Mouse (Mus musculus) layer of hippocampus, postnatal 36 days (tissue): ENCODE data around the gene Kif6. TPM values are rescaled to one million over a fixed set of nuclear protein-coding genes. Genes with fewer than 3 reads are reported as not detected.

Experiments
- DNase-seq, 2 experiments: peaks; one replicate each; pipeline ENCODE4 v3.0.0; 2022
- total RNA-seq, 2 experiments: library from RNA; stranded (reverse); gene quantifications; 2 replicates each; pipeline ENCODE4 v1.2.3; 2021

Kif6 gene
- total RNA-seq, 2 experiments from 2014 or later, result 4.7 to 5.0 TPM

DNA sequence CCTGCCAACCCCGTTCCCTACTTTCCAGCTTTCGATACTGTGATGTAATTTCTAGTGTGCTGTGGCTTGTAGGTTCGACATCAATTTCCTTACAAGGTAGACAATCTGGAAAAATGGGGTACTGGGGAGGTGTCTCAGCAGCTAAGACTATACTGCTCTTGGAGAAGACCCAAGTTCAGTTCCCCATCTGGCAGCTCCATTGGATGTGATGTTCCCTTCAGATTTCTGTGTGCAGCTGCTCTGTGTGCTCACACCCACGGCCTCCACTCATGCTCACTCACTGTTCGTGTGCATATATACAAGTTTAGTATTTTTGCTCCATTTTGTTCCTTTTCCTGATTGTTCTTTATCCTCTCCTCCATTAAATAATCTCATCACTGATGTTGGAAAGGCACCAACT lies 51.8 kb downstream of the Kif6 start:
- DNase-seq, result peak; percentile 22 to 29

DNA sequence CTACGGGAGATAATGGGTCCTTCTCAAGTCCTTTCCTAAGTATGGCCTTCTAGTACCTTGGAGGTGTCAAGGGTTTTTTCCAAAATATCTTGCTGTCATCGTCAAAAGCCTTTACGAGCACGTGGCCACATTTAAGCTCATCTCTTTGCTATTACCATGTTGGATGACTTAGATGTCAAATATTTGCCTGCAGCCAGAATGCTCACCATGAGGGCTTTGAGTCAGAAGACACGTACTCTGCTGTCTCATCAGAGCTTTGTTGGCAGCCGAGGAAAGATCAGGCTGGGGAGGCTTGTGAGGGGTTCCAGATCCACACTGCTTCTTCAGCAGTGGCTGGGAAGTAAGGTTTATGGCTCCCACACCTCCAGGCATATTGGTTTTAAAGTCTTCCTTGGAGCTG lies 53.4 kb downstream of the Kif6 start:
- no peak for DNase-seq

DNA sequence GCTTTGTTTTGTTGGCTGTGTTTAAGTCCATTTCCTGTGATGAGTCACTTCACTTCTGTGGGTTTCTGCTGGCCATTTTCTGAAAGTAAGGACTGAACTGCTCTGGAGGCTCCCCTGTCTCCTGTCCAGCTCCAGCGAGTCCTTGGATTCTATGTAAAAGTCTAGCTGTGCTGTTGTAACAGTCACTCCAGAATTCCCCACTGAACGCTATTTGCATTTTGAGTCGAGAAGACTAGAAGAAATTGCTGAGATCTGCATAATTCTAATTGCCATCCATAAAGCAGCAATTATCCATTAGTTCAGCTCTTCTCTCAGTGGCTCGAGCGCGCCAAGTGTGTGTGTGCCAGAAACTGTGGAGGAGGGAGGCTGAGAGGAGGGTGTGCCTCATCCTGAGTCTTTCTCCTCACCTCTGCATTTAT lies 57.0 kb downstream of the Kif6 start:
- DNase-seq, result no peak

DNA sequence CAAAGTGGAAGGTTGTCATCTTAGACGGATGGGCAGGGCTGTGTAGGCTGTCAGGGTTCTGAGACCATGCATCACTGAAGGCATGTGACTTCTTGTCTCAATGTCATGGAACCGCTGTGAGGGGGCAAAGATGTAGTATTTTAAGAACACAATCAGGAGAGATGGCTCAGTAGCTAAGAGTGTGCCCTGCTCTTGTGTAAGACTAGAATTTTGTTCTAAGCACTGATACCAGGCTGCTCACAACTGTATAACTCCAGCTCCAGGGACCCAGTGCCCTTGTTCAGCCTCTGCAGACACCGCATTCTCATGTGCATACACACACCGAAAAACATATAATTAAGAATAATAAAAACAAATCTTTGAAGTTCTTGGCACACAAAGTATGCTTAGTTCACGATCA lies 57.5 kb downstream of the Kif6 start:
- DNase-seq, result no peak

DNA sequence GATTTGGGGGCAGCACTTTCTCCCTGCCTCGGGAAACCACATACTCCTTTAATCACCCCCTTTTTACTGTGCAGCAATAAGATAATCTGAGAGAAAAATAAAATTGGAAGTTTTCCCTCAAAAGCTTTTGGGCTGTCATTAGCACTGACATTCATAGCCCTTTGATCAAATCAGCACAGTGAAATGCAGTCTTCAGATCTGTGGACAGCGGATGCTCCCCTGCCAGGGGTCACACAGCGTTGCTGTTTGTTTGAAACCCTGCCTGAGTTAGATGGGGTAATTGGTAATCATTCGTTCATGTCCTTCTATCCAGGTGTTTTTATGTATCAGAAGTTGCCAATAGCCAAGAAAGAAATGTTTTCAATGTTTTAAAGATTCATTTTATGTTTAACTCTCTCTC lies 60.7 kb downstream of the Kif6 start:
- no peak for DNase-seq

DNA sequence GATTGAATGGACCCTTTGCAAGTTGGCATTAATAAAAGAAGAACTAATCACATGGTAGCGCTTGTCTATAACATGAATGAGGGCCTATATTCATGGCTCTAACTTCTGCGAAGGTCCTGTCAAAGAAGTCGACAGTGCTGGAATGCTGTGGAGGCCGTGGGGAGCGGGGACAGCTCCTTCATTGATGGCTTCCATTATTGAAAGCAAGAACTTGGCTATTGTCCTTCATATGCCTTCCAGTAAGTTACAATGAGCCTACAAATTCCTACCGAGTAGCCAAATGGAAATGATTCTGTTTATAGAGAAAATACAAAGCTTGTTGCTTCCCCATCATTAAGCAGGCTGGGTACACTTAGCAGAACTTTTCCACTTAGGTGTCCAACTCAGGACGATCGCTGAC lies 66.5 kb downstream of the Kif6 start:
- no peak for DNase-seq

DNA sequence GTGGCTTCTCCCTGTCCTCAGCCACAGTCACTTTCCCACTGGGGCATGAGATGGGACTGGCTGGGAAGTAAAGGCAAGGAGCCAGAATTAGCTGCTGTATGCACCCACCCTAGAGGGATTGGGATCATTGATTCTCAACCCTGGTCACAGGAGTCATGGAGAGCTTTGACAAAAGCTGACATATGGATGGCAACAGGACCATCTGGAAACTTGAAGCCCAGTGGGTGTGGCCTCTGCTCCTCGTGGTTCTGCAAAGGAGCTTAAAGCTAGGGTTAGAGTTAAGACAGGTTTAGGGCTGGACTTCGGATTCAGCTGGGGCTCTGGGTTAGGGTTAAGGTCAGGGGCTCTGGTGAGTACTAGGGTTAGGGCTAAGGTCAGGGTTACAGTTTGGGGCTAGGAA lies 69.2 kb downstream of the Kif6 start:
- no peak for DNase-seq

DNA sequence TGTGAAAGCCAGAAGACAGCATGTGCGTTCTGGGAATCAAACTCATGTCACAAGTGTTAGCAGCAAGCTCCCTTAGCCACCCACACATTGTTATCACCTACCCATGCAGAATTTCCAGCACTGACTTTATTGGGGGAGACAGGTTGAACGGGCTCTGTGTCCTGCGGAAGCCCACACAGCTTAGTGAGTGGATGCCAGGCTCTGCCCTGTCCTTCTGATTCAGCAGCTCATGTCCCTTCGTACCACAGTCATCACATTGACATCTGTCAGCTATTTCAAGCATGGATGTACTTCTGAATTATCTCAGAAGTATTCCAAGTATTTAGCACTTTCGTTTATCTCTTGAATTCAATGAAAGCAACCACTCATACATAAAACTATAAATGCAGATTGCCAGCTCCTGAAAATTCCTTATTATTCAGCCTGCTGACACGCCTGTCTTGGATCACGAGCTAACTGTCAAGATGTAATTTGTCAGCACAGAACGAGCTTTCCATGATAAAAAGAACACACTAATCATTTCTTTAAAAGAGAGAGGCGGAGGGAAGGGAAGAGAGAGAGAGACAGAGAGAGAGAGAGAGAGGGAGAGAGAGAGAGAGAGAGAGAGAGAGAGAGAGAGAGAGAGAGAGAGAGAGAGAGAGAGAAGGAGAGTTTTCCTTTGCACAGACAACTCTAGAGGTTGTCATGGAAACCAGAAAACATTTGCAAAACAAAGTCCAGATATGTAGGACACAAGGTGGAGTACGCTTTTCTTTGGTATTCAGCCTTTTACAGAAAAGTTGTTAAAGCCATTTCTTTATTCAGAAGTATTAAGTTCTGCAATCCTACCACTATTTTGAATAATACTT lies 75.9 kb downstream of the Kif6 start:
- no peak for DNase-seq

DNA sequence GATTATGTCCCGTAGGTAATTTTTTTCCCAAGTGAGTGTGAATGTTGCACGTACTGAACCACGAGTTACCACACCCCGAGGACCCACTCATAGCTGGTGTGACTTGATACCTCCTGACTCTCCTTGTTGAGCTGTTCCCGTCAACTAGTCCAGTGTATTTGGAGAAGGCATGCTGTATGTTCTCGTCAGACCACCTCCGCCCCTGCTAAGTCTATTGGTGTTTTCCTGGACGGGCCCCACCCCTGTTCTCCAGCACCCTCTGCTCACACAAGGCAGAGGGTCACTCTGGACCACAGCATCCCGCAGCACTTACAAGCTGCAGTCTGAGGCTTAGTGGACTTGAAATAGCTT lies 76.5 kb downstream of the Kif6 start:
- no peak for DNase-seq

DNA sequence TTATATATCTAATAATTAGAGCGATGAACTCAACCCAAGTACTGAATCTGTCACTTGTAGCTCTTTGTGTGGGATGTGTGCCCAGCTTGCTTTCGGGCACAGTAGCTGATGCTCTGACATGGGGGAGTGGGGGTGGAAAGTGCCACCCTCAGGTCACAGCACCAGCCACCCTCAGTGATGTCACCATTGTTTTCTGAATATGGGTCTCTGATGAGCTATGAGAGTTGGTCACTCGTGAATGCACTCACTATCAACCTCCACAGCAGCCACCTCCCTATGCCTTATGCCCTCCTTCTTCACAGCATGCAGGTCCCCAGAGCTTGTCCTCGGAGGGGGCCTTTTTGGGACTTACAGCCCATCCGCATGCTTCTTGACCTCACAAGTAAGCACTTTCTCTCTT lies 78.3 kb downstream of the Kif6 start:
- no peak for DNase-seq

DNA sequence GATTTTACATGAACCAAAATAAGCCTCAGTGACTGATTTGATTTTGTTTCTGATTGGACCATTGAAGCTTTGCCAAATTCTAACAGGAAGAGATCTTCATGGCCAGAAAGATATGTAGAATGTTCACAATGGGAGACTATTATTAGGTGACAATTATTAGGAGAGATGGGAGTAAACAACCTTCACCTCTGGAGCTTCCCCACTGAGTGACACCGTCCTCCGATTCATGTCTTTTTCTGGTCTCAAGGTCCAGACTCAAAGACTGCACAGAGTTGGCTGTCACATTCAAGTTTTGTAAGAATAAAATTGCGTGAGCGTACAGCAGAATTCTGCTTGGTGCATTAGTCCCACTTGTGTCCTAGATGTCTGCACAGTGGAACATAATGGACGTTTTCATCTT lies 82.3 kb downstream of the Kif6 start:
- no peak for DNase-seq

DNA sequence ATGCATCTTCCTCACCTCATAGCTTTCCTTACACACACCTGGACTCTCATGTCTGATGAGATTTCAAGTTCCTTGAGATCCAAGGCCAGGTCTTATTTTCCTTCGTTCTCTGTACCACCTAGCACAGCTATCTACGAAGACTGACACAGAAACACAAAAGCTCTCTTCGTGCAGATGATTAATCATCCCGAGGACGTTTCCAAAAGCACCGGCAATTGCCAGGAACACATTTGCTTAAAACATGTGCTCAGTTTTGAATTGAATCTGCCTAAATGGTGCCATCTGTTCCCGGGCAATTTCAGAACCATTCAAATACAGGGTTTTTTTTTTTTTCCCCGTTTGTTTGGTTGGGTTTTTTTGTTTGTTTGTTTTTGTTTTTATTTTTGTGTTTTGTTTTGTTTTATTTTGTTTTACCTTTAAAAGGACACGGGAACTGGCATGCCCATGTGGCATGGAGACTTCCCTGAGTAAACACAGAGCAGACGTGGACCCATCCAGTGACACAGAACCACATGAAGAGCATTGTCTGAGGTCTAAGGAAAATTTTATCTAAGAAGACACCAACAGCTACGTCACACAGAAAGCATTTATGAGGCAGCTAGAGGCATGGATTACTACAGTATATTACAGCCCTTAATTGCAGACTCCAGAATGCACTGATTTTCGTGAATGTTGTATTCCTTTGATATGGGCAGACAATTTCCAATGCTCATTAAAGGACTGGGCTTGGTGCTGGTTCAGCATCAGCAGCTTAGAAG lies 88.7 kb downstream of the Kif6 start:
- peak; percentile 45 to 48 for DNase-seq

DNA sequence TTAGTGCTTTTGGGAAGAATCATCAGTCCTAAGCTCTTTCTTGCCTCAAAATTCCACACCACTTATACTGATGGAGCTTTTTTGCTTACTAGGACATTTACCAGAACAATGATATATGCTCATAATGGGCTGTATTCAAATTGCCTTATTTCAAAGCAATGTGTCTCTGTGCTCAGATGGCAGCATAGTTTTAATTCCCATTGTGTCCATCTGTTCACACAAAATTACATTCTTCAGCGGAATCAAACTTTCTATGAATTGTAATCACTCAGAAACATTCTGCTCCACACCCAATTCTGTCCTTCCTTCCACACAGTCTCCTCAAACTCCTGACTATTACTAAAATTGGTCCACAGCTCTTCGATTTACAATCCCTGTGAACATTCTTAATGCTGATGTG lies 94.3 kb downstream of the Kif6 start:
- no peak for DNase-seq

DNA sequence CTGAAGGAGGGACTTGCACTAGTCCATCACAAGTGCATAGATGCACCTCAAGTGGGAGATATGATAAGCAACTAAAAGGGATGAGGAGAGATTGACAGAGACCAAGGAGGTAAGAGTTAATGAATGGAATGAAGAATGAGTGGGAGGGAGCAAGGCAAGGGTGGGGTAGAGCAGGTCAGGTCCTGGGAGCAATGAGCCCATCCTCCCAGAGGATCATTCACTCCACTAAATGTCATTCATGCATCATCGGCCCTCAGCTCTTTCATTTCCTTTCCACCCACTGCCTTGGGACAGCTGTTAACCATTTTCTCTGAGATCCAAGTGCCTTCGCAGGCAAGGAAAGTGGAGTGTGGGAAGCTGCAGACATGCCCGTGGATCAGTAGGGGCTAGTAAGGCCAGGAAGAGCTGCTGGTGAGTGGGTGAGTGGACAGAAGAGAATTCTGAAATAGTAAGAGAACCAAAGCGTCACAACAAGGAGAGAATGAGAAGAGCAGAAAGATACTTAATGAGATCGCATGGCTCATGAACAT lies 95.2 kb downstream of the Kif6 start:
- DNase-seq, result no peak

DNA sequence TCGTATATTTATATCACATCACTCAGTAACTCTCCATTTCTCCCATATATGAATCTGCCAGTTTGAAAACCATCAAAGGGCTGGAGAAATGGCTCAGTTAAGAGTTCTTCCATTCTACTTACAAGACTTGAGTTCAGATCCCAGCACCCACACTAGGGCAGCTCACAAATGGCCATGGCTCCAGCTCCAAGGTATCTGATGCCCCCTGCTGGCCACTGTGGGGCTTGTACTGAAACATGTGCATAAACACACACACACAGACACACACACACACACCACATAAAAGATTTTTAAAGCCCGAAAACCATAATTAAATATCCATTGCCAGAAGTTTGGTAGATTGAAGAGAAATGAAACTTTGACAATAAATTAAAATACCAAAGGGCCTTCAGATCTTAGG lies 111.3 kb downstream of the Kif6 start:
- DNase-seq, result no peak

DNA sequence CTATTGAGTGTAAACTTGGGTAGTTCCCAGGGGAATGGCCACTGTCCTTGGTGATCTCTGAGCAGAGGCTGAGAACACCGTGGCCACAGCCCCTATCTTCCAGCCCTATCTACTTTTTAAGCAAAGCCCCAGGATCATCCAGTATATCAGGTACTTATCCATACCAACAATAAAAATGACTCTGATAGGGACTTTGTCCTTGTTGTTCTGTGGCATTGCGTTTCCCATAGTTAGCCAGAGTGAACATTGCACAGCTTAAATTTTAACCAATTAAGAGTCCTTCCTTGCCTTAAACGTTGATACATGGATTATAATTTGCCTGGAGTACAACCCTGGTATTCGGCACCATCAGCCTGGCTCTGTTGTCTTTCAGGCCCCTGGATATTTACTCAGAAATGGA lies 112.0 kb downstream of the Kif6 start:
- no peak for DNase-seq

DNA sequence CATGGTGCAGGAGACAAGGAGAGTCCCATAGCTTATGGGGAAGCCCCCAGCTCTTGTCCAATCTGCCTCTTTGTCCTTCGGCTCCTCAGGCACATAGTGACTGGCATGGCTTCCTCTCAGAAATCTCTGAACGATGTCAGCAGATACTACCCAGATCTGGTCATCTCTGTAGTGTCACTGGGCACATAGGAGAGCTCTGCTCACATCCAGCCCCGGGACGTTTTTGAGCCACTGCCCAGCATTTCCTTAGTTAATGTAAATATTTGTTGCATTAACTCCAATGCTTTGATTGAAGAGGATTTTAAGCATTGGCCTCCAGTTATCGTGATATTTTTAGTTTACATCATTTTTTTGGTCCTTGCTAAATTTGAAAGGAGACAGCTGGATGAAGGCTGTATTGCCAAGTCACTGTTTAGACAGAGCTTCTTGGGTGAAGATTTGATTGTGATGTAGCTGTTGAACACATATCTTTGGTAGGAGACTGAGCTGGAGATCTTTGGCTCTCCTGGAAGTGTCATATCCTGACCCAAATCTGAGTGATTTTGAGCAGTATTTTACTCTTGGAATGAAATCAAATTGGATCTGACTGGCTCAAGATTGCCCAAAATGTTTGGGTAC lies 112.6 kb downstream of the Kif6 start:
- DNase-seq, result no peak

DNA sequence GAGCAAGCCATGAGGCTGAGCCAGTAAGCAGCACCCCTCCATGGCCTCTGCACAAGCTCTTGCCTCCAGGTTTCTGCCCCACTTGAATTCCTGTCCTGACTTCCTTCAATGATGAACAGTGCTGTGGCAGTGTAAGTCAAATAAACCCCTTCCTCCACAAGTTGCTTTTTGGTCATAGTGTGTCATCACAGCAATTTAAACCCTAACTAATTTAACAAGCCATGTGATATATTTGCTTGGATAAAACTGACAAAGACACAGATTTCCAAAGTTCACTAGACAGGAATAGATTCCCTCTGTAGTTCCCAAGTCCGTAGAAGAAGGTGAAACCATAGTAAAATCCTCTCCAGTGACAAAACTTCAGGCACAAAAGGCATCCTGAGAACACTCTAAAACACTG lies 114.9 kb downstream of the Kif6 start:
- no peak for DNase-seq

DNA sequence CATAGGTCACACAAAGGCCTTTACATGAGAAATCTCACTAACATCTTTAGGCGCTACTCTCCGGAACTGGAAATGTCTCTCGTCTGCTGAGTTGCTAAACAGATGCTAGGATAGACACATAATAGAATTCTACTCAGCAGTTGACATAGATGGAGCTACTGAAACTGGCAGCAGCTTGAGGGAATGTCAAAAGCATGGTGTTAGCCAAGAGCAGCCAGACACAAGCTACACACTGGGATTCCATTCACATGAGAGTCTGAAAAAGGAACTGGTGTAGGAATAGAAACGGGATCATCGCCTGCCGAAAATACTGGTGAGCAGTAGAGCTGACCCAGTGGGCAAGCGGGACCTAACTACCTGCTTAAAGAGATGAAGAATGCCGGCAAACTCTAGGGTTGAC lies 117.8 kb downstream of the Kif6 start:
- peak; percentile 12 to 36 for DNase-seq

DNA sequence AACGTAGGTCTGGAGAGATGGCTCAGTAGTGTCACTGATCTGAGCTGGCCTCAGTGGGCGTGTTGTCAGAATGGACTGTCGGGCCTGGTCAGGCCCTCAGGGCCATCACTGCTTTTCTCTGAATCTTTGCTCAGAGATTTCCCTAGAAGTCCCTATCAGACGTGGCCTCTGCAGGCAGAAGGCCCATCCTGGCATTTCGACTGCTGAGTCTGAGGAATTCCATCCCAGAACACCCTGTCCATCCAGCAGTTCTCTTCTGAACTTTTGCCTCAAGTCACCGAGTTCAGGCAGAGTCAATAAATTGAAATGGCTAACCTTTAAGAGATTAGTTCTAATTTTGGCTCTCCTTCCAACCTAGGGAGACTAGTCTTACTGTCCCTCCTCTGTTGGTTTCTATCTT lies 119.1 kb downstream of the Kif6 start:
- DNase-seq, result no peak

DNA sequence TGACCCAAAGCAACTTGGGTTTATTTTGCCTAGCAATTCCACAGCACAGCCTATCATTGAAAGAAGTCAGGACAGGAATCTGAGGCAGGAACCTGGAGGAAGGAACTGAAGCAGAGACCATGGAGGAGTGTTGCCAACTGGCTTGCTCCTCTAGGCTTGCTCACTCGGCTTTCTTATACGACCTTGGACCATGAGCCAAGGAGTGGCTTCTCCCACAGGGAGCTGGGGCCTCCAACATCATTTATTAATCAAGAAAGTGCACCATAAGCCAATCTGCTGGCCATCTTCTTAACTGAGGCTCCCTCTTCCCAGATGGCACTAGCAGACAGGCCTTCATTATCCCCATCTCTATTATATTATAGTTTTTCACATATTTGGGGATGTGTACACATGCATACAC lies 119.8 kb downstream of the Kif6 start:
- DNase-seq, result no peak

DNA sequence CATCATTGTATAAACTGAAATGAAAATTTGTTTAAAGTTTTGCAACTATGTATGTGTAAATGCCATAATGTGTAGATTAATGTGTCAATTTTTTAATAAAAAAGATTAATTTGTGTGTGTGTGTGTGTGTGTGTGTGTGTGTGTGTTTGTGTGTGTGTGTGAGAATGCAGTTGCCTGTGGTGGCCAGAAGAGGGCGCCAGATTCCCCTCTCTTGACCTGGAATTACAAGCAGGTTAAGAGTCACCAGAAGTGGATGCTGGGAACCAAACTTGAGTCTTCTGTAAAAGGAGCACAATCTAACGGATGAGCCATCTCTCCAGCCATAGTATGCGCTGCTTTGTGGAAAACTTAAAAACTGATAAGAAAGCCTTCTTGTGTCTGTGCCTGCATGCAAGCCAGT lies 121.4 kb downstream of the Kif6 start:
- no peak for DNase-seq

DNA sequence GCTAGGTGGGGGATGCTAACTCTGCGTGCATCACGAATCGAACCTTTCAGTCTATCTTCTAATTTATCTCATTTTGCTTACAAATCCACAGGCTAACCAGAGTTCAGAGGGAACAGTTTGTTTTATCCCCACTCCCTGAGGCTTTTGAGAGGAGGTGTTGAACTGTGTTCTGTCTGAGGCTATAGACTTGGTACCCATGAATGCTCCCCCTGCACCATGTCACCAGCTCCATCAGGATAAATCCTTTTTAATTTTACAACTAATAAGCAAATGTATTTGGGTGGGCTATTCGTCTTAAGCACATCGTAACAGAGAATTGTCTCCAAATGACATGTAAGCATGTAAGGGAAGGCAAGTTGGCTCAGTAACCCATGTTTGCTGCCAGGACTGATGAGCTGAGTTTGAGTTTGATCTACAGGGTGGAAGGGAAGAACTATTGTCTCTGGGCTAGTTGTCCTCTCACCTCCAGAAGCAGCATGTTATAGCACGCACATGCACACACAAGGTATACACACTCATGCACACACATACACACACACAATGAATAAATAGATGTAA lies 122.4 kb downstream of the Kif6 start:
- no peak for DNase-seq
